Mouse (Mus musculus) thymus, postnatal 36 days (tissue): Measurements from ENCODE around the gene Stk35.
A peak's percentile ranks its signal among the peaks of the same experiment; 100 is the strongest.

Source experiments
- DNase-seq, 2 experiments: peaks; one replicate each; pipeline ENCODE4 v3.0.0; 2022; ENCODE audit warnings: mixed read lengths in 2 of 2

The Stk35 gene

DNA sequence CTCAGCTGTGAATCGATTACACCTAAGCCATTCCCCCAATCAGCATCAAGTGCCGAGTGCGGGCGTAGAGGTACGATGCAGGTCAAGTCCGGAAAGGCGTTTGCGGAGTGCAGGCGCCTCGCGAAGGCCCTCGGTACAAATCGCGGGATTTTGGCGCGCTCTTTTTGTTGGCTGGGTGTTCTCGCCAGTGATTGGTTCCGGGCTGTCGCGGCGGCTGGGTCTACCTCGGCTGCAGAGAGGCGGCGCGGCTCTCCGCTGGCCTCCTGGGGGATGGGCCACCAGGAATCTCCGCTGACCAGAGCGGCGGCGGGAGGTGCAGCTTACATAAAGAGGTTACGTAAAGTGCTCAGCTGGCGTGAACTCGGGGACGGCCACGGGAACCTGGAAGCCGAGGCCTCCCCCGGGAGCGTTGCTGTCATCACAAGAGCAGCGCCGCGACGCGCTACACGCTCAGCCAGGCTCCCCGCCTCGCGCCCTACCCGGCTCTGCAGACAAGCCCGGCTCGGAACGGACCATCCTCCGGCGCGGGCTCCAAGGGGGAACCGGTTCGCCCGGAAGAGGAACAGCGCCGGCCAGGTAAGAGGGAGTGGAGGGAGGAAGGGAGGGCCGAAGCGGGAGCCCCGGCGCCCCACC, at the start of gene Stk35:
TSS of gene Stk35 (plus strand) at position 247 of the 633 bp plus-strand sequence.
- peak; percentile 70 to 75 for DNase-seq

DNA sequence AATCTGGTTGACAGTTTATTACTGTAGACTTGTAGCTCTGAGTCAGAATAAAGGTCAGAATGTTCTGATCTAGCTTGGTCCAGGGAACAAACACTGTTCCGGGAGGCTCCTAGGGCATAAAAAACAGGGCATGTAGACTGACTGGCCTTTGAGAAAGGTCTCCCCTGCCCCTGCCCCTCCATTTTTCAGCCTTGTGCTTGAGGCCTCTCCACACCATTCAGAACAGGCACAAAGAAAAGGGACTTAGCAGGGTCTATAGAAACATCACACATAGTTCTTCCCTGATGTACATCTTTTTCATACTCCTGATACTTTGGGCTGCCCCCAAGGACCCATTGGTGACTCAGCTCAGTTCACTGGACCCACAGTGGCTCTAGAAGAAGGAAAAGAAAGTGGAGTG, 18.3 kb upstream of the Stk35 start:
- DNase-seq: no peak

DNA sequence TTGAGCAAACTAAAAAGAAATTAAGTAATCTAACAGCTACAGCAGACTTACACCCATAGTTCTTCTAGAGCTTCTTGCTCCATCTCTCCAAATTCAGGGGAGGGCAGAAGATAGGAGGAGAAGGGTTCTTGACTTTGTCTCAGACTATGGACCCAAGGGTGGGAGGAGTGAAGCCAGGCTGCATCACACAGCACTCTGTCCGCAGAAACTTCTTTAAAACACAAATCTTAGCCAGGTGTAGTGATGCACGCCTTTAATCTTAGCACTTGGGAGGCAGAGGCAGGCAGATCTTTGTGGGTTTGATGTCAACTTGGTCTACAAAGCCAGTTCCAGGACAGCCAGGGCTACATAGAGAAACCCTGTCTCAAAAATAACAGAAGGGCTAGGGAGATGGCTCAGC, 3.8 kb upstream of the Stk35 start:
- DNase-seq: no peak

DNA sequence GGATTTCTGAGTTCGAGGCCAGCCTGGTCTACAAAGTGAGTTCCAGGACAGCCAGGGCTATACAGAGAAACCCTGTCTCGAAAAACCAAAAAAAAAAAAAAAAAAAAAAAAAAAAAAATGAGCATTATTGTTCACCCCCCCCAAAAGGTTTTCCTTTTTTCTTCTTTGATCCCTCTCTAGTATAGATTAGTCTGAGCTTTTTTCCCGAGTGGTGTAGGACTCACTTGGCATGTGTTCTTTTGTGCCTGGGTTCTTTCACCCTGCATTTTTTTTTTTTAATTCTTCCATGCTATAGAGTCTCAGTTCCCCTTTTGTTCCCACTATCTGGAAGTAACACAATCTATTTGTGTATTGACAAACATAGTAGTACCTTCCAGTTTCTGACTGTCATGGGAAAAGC, 2.6 kb upstream of the Stk35 start:
- DNase-seq: no peak

DNA sequence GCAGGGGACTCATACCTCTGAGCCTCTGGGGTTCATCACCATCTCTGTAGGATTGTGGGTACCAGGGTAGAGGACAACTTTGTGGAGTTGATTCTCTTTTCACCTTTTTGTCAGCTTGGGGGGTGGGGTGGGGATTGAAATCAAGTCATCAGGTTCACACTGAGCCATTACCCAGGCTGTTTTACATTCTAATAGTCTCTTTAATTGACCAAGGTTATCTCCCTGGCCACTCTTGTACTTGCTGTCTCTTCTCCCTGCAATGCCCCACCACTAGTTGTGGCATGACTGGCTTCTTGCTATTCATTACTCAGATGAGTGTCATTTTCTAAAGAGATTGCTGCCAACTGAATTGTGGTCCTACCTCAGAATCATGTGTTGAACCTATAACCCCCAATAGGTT, 1.9 kb upstream of the Stk35 start:
- DNase-seq: no peak

DNA sequence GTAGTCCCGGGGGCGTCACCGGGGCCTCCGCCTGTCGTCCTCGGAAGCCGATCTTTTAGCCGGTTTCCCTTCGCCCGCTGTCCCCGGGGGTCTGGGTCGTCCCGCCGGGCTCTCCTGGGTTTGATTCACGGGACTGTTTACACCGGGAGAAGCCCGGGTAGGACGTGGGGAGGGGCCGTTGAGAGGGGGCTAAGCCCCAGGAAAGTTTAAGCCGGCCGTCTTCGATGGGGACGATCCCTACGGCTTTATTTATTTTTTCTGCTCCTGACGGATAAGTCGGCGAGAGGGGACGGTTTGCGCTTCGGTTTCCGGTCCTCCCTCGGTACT, 550 bp downstream of the Stk35 start:
- no peak for DNase-seq

DNA sequence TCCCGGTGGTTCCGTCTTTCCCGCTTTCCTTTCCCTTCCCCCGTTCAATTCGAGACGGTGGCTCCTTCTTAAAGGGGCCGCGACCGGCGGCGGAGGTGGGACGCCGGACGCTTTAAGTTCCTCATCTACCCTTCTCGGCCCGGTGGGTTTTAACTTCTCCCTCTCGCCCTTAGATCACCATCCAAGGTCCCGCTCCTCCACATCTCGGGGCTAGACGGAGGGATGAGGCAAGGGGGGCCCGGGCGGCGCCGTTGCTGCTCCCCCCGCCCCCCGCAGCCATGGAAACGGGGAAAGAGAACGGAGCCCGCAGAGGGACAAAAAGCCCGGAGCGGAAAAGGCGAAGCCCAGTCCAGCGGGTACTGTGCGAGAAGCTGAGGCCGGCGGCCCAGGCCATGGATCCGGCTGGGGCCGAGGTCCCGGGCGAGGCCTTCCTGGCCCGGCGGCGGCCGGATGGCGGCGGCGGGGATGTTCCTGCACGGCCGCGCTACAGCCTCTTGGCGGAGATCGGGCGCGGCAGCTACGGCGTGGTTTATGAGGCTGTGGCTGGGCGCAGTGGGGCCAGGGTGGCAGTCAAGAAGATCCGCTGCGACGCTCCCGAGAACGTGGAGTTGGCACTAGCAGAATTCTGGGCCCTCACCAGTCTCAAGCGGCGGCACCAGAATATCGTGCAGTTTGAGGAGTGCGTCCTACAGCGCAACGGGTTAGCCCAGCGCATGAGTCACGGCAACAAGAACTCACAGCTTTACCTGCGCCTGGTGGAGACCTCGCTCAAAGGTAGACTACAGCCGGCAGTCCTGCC, 1.1 kb downstream of the Stk35 start:
- peak; percentile 87 to 91 for DNase-seq

DNA sequence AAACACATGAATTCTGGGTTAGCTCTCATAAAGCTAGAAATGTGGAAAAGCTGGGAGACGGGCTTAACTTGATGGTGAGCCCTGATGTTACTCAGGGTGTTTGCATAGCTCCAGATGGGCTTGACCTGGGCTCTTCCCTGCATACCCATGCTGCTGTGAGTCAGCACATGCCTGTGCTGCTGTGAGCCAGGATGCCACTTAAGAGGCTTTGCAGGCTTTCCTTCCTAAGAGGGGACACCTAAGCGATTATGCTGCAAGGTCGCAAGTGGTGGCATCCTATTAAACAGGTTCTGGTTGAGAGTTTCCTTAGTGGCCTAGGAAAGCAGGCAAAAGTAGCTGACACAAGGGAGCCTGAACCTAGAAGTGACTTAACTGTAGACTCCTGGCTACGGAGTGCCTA, 5.2 kb downstream of the Stk35 start:
- no peak for DNase-seq

DNA sequence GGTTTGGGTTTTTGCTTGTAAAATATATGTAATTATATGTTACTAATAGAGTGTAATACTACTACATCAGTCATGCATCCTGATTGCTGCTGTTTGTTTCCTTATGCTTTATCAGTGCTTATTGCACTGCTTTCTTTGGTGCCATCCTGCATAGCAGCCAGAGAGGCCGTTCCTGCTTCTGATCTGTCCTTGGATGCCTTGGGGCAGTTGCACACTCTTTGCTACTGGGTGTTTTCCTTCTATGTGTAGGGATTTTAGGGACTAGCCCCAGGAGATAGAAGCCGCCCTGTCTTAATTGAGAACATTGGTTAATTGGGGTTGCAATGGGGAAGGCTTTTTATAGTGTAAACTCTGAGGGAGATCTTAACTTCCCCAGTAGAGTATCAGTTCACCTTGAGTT, 6.2 kb downstream of the Stk35 start:
- no peak for DNase-seq

DNA sequence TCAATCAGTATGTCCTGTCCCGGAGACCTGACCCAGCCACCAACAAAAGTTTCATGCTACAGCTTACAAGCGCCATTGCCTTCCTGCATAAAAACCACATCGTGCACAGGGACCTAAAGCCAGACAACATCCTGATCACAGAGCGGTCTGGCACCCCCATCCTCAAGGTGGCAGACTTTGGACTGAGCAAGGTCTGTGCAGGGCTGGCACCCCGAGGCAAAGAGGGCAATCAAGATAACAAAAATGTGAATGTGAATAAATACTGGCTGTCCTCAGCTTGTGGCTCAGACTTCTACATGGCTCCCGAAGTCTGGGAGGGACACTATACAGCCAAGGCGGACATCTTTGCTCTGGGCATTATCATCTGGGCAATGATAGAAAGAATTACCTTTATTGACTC, 10.2 kb downstream of the Stk35 start:
- no peak for DNase-seq

DNA sequence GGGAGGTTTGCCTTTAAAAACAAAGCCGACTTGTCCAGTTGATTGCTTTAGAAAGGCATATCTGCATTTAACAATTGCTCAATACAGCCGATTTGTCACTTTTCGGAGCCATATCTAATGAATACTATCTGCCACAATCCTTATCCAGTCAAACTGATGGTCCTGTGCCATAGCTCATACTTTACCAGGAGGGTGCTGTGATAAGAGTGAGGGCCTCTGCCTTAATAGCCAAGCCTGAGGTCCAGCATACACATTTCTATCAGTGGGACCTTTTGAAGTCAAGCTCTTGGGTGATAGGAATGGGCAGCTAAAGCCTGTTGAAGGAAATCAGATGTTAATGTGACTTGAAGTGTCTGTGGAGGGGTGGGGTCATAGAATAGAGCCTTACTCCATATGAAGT, 13.7 kb downstream of the Stk35 start:
- no peak for DNase-seq

DNA sequence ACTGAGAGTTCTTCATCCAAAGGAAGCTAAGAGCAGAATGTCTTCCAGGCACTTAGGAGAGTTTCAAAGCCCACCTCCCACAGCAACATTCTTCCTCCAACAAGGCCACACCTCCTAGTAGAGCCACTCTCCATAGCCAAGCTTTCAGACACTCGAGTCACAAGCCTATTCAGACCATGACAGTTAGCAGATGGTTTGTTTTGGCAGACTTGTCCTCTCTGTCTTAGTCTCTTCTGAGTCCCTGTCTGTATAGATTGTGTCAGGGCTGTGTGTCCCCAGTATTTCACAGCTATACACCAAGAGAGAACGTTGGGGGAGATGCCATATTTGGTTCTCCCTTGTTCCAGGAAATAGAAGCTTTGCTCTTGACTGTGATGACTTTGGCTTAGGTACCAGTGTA, 14.8 kb downstream of the Stk35 start:
- no peak for DNase-seq

DNA sequence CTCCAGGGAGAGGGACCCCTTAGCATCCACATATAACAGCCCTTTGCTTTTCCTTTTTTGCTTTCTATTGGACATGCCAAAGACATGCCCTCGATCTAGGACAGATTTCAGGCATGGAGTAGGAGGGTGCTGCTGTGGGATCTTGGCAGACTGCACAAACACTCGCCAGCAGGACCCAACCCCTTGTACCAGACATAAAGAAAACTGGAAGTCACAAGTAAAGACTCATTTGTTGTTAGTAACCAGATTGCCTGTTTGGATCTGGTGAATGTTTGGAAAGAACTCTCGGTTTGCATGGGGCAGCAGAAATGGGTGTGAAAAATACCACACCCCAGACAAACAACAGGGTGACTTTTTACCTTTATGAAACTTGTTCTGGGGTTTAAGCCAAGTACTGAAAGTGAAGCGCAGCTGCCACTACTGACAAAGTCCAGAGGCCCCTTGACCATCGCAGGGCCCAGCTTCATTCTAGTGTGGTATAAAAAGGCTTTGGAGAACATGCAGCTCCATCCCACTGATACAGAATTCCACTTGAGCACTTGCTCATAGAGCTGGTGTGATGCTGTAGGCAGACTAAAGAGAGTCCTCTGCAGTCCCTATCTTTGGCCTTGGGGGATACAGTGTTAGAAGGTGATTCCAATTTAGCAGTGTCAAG, 17.4 kb downstream of the Stk35 start:
- no peak for DNase-seq

DNA sequence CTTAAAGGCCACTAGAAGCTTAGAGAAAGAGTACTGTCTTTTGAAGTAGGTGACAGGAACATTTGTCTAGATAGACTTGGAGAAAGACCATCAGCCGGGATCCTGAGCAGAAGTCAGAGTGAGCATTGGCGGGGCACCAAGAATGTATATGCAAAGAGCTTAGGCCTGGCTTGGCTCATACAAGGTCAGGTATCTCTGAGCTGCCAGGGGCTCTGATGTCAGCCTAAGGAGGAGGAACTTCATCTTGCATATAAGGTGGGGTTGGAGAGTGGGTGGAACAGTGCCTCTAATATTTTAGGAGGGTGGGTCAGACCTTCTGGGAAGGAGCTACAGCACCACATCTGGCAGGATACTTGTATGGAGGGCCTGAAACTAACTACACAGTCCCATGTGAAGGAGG, 18.6 kb downstream of the Stk35 start:
- DNase-seq: no peak

DNA sequence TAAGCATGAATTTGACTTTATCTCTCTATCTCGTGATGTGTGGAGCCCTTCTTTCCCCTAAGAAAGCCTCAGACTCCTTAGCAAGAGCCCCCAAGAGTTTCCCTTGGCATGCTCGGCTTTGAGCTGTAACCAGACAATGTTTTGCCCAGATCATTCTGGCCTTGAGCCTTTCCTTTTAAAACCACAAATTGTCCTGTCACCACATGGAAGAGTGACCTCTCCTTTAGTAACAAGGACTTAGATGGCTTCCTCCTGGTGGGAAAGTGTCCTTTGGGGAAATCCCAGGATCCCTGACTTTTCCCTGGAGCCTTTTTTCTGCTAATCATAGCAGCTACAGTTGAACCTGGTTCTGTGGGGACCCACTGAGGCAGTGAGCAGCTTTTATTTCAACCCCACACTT, 19.2 kb downstream of the Stk35 start:
- no peak for DNase-seq

DNA sequence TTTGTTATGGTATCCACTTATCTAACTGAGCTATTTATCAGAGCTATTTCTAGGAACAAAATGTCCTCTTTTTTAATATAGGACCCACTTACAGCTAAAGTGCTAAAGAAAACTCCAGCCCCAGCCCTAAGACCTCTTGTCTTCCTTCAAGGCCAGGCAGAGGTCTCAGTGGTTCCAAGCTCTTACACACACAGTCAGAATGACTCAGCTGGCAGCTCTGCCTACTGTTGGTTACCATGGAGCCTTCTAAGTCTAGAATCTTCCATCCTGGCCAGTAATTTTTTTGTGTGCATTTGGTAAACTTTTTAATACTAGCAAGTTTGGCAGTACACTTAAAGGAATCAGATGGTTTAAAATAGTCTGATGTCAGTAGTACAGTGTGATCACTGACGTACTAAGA, 19.6 kb downstream of the Stk35 start:
- no peak for DNase-seq

DNA sequence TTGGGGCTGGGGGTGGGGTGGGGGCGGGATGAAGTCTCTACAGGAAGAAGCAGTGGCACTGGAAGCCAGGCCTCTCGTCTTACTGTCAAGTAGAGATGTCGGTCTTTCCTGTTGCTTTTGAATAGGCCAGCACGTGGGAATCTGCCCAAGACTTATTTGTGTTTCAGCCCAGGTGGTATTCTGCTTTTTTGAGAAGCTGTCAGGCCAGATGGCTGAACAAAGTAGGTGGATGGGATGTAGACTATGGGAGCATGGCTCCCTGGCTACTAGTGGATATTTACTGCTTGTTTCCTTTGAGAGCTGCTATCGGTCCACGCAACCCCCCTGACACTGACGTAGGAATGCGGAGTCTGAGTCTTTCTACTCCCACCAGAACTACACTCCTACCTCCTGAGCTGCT, 20.7 kb downstream of the Stk35 start:
- DNase-seq: no peak

DNA sequence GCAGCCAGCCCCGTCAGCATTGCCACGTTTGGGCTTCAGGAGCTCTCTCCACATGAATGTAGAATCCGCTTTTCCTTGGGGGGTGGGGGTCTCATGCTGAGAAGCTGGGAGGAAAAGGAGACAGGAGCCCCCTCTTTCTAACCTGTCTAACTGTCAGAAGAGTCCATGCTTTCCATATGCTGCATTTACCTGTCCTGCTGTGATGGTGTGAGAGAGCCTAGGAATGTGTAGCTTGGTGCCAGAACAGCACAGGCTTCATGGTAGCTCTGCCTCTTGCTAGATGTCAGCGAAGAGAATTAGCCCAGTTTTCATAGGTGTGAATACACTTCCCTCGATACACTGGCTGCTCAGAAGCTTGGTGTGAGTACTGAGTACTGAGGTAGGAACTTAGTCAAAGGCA, 21.3 kb downstream of the Stk35 start:
- DNase-seq: no peak

DNA sequence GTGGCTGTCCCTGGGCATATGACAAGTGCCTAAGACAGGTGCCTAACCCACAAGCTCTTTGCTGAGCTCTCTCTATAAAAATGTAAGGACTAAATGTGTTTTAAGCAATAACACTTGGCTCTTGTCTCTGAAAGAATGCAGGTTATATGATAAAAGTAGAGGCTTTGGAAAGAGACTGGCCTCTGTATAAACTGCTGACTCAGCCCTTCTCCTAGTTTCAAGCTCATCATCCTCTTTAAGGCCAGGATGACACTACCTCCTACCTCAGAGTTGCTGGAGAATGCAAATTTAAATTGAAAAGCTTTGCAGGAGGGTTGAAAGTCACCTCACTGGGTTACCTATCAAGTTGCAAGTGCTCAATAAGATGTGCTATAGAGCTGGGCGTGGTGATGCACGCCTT, 23.0 kb downstream of the Stk35 start:
- DNase-seq: no peak

DNA sequence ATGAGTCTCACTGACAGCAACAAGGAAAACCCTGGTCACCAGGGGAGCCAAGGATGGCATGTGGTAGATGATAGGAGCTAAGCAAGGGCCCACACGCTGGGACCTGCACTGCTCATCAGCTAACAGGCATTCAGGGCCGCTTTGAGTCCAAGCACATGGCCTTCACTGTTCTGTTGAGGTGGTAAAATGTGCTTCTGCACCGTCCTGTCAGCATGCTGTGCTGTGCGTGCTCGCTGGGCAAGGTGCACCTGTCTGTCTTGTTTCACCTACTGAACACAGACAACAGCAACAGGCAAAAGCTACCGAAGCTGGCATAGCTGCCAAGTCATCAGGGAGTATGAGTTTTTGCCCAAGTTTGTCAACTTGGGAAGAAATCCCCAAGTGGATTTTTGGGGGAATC, 23.9 kb downstream of the Stk35 start:
- no peak for DNase-seq

DNA sequence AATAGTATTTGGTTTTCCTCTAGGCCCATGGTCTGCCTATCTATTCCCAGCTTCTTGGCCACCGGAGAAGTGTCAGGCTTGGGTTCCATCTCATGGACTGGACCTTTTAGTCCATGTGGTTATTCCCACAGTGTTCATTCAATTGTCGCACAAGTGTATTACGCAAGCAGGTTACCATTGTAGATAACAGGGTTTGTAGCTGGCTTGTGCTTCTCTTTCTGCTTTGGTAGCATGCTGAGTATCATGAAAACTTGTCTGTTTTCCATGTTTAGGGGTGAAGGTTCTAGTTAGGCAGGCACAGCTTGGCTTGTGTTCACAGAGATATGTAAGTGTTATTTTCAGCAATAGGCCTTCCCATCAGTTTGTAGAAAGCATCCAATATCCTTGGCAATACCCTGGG, 25.8 kb downstream of the Stk35 start:
- DNase-seq: no peak

DNA sequence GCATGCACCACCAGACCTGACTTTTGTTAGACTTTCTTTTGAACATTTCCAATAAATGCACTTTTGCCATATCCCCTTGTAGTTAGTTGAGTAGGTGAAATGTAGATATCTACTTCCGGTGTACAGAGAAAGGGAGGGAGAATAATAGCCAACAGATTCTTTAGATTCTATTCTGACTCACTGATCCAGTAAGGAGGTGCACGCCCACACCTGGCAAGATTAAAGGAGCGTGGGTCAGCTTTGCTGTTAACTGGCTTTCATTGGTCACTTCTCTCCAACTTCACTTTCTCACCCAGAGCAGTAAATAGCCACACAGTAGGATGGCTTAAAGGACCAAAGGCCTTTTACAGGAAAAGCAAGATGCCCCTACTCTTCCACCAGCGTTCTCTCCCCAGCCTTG, 32.7 kb downstream of the Stk35 start:
- DNase-seq: no peak

DNA sequence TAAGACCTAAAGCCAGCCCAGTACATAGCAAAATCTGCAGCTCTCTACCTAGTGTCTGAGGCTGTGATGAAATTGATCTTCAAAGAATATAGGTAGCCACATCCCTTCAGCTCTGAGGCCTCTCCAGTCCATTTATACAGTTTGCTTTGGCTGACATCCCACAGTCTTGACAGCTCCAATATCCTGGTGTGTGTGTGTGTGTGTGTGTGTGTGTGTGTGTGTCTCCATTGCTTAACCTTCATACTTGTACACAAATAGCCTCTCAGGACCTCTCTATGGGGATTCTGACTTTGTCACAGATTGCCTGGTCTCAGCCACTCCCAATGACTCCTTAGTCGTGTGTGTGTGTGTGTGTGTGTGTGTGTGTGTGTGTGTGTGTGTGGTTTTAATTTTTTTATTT, 33.9 kb downstream of the Stk35 start:
- DNase-seq: no peak

DNA sequence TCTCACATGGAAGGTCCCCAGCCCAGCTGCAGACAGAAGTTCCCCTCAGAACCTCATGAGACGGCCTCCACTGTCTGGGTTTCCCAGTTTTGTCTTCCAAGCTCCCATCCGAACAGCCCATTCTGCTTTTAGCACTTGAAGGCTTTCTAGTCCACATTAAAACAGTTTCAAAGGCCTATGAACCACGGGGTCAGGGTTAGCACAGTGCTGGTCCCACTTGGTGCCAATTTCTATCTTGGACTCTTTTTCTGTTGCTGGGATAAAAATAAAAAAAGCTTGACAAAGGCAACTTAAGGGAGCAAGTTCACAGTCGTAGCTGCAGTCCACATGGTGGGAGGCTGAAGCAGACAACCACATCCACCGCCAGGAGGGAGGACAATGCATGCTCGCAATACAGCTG, 34.6 kb downstream of the Stk35 start:
- no peak for DNase-seq

DNA sequence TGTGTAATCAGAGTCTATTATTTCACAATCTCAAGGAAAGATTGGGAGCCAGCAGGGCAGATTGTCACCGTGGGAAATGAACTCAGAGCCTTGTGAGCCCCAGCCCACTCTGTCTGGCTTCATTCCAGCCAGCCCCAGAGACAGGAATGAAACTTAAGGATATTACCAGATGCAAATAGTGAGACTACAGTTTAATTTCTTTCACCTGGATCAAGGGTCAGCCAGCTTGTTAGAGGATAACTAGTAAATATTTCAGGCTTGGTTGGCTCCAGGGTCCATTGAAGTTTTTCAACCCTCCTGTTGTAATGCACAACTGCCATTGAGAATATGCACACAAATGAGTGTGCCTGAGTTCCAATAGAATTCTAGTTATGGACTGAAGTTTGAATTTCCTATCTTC, 36.6 kb downstream of the Stk35 start:
- no peak for DNase-seq
